Mouse (Mus musculus) spleen, adult 12 weeks (tissue): Measurements from ENCODE around the gene Bhmt2.

ENCODE experiments used
- DNase-seq: peaks from one replicate; pipeline ENCODE4 v3.0.0; 2022; ENCODE audit warnings: low spot score

Gene Bhmt2

GRCm38 (mm10) chr13:93674131-93674561 lies at the start of gene Bhmt2, which contains the start of gene Dmgdh:
Bhmt2 (minus strand) TSS chr13:93674302.
Dmgdh (plus strand) TSS chr13:93674433.
- no peak for DNase-seq

GRCm38 (mm10) chr13:93723455-93723854 lies 49.4 kb upstream of the Bhmt2 start:
- DNase-seq: no peak

- DNase-seq: no peak
Observed at GRCm38 (mm10) chr13:93721916-93722315, 47.8 kb upstream of the Bhmt2 start.

DNA sequence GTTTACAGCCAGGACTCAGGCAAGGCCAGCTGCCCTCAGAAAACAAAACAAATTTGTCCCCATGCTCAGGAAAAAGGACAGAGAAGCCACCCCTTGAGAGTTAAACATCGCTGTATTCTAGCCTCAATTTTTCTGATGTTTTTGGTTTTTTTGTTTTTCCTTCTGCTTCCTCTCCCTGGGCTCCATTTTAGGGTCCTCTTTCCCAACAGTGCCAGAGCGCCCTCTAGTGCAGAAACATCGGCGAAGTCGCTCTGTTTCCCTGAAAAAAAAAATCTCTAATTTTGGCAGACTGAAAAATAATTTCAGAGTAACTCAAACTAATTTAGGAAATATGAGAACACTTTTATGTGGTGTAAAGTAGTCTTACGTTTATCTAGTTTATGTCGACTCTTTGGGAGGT lies 44.8 kb upstream of the Bhmt2 start:
- no peak for DNase-seq

GRCm38 (mm10) chr13:93717113-93717512 lies 43.0 kb upstream of the Bhmt2 start:
- no peak for DNase-seq

- DNase-seq: no peak
Observed at GRCm38 (mm10) chr13:93713826-93714225, 39.7 kb upstream of the Bhmt2 start.

GRCm38 (mm10) chr13:93712362-93712761 lies 38.3 kb upstream of the Bhmt2 start:
- no peak for DNase-seq

GRCm38 (mm10) chr13:93711226-93711625 lies 37.1 kb upstream of the Bhmt2 start:
- DNase-seq: no peak

DNA sequence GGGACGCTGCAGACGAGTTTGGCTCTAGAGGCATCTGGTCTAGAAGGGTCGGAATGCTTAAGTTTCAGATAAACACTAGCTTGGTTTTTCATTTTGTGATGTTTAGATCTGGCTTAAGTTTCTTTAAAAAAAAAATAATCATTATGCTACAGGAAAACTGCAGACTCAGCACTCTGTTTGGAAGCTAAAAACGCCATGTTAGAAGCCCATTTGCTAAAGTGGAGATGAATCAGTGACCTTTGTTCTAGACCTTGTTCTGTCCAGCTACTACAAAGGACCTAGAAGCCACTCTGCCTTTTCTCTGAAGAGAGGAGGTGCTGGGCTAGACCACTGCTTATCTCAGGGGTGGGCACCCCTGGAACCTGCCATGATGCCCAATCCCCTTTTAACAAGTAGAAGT lies 36.2 kb upstream of the Bhmt2 start:
- DNase-seq: no peak

DNA sequence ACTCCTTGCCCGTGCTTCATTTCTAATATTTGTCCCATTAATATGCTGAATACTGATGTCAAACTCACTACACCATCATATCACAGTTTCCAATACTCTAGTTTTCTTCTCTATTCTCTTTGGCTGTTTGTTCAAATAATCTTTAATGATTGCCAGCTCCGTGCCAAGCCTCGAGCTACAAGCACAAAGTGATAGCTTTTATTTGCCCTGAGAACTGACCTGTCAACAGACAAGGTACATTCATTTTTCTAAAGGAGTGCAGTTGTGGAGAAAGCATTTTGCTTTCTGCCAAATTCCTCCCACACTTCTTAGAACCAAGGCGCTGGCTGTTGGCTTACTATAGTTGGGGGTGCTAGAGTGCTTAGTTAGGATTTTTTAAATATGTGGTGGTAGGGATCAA lies 33.2 kb upstream of the Bhmt2 start:
- no peak for DNase-seq

GRCm38 (mm10) chr13:93705697-93706096 lies 31.6 kb upstream of the Bhmt2 start:
- no peak for DNase-seq

GRCm38 (mm10) chr13:93698866-93699265 lies 24.8 kb upstream of the Bhmt2 start:
- DNase-seq: no peak

- DNase-seq: no peak
Observed at GRCm38 (mm10) chr13:93690821-93691220, 16.7 kb upstream of the Bhmt2 start.

- DNase-seq: no peak
Observed at GRCm38 (mm10) chr13:93689566-93689965, 15.5 kb upstream of the Bhmt2 start.

- no peak for DNase-seq
Observed at GRCm38 (mm10) chr13:93687321-93687720, 13.2 kb upstream of the Bhmt2 start.

DNA sequence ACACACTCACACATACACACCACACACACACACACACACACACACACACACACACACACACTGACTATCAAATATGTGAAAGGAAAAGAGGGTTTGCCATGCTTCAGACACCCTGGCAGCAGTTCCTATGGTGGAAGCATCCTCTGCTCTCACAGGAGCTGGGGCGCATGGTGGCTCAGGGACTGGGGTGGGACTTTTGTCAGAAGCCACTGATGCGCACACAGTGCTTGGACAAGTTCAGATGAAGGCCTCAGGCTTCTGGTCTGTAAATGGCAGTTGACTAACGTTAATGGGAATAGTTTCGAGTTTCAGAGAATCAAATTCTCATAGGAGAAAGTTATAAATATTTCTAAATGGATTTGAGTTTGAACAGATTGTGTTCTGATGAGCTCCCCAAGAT lies 11.1 kb upstream of the Bhmt2 start:
- no peak for DNase-seq

GRCm38 (mm10) chr13:93683336-93683735 lies 9.2 kb upstream of the Bhmt2 start:
- no peak for DNase-seq

DNA sequence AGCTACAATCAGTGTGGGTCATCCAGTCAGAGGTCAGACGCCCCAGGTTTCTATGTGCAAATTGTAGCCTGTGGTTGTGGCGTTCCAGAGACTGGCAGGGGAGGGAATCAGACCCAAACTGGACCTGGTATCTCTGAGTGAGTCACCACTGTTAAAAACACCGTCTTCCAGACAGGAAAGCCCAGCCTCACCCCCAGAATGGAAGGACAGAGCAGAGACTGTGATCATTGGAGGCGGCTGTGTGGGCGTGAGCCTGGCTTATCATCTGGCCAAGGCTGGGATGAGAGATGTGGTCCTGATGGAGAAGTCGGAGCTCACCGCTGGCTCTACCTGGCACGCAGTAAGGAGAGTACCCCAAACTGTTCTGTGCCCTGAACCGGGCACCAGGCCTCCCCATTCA lies 2.8 kb upstream of the Bhmt2 start:
- no peak for DNase-seq

DNA sequence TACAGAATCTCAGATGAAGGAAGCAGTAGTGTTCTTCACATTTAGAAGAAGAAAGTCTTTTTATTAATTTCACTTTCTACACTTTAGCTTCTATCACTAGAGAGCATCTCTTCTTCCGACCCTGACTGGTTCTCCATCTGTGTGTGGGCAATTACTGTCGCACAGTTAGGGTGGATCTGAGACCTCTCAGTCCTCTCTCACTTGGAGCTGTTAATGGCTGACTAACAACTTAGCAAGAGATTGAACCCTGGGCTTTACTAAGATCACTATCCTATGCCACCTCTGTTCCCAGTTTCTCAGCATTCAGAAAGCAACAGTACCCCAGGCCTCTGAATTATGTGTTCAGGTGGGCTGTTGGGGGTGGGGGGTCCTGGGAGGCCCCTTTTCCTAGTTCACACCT lies 806 bp downstream of the Bhmt2 start:
- no peak for DNase-seq

GRCm38 (mm10) chr13:93672371-93672770 lies 1.7 kb downstream of the Bhmt2 start:
- DNase-seq: no peak

- DNase-seq: no peak
Observed at GRCm38 (mm10) chr13:93667586-93667985, 6.5 kb downstream of the Bhmt2 start.

- DNase-seq: no peak
Observed at GRCm38 (mm10) chr13:93657941-93658340, 16.2 kb downstream of the Bhmt2 start.

DNA sequence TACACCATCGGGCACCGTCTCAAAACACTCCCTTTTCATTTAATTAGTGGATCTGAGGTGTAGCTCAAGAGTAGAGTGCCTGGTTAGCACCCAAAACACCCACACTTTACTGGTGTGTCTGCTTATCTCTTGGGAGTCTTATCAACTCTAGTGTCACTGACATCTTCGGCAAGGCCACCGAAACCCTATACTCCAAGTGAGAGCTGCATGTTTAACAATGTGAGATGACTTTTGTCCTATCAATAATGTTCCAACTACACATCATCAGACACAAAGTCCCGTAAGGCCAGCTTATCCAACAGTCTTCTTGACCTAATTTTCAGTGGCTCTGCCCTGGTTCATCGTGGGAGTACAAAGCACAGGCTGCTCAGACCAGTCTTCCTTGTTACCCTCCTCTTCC lies 20.7 kb downstream of the Bhmt2 start:
- no peak for DNase-seq

GRCm38 (mm10) chr13:93648387-93649130 lies 25.5 kb downstream of the Bhmt2 start:
- no peak for DNase-seq
